Mouse (Mus musculus) myocyte (in vitro differentiated cells): Measurements from ENCODE around the gene Pafah1b1.

Experiments
- CEBPB ChIP-seq: IDR thresholded peaks from 2 replicates; pipeline ENCODE4 v1.6.1; 2011; ENCODE audit warnings: mild to moderate bottlenecking, moderate library complexity; ENCODE audit not compliant: poor library complexity, insufficient read depth, severe bottlenecking
- E2F4 ChIP-seq: IDR thresholded peaks from one replicate; pipeline ENCODE4 v1.6.1; 2011; ENCODE audit warnings: mild to moderate bottlenecking, control low read depth, moderate library complexity; ENCODE audit not compliant: insufficient read depth
- MAX ChIP-seq: IDR thresholded peaks from one replicate; pipeline ENCODE4 v1.6.1; 2011; ENCODE audit warnings: low read depth, mild to moderate bottlenecking, control low read depth
- MYOD1 ChIP-seq, 3 experiments: IDR thresholded peaks; one replicate each; pipeline ENCODE4 v1.6.1; 2011; ENCODE audit warnings: control low read depth in 2 of 3, low read depth in 2 of 3, mild to moderate bottlenecking in 2 of 3, moderate library complexity in 1 of 3; ENCODE audit not compliant: insufficient read length in 2 of 3, control insufficient read depth in 1 of 3
- MYOG ChIP-seq, 3 experiments: IDR thresholded peaks; one replicate each; pipeline ENCODE4 v1.6.1; 2011; ENCODE audit warnings: control low read depth in 2 of 3, low read depth in 2 of 3, mild to moderate bottlenecking in 2 of 3; ENCODE audit not compliant: insufficient read length in 2 of 3, control insufficient read depth in 1 of 3, insufficient read depth in 1 of 3
- POLR2A ChIP-seq: IDR thresholded peaks from one replicate; pipeline ENCODE4 v1.6.1; 2011; ENCODE audit warnings: low read depth, mild to moderate bottlenecking, control low read depth, moderate library complexity; ENCODE audit not compliant: insufficient read length
- POLR2AphosphoS2 ChIP-seq: IDR thresholded peaks from one replicate; pipeline ENCODE4 v1.6.1; 2011; ENCODE audit warnings: low read depth, control low read depth; ENCODE audit not compliant: insufficient read length
- REST ChIP-seq: IDR thresholded peaks from one replicate; pipeline ENCODE4 v1.6.1; 2011; ENCODE audit warnings: mild to moderate bottlenecking, control low read depth, moderate library complexity; ENCODE audit not compliant: insufficient read depth, insufficient read length
- SRF ChIP-seq: IDR thresholded peaks from one replicate; pipeline ENCODE4 v1.6.1; 2011; ENCODE audit warnings: low read depth; ENCODE audit not compliant: control insufficient read depth, insufficient read length
- TCF12 ChIP-seq: IDR thresholded peaks from one replicate; pipeline ENCODE4 v1.6.1; 2011; ENCODE audit warnings: mild to moderate bottlenecking, control low read depth; ENCODE audit not compliant: poor library complexity, insufficient read depth, severe bottlenecking
- USF1 ChIP-seq: IDR thresholded peaks from one replicate; pipeline ENCODE4 v1.6.1; 2011; ENCODE audit warnings: low read depth, mild to moderate bottlenecking, control low read depth, moderate library complexity

GRCm38 (mm10) chr11:74770037-74770436, 45.6 kb upstream of the Pafah1b1 start:
- no peak for TF ChIP-seq POLR2A
- no peak for TF ChIP-seq SRF
- TF ChIP-seq MYOD1 (IDR thresholded peaks at IDR 0.05; ENCODE audit: control insufficient read depth in 1 of 3, insufficient read length in 2 of 3, low read depth in 2 of 3): no peak
- TF ChIP-seq MAX: no peak
- TF ChIP-seq POLR2AphosphoS2: no peak
- TF ChIP-seq USF1: no peak
- no peak for TF ChIP-seq TCF12
- TF ChIP-seq MYOG (IDR thresholded peaks at IDR 0.05; ENCODE audit: control insufficient read depth in 1 of 3, insufficient read depth in 1 of 3, insufficient read length in 2 of 3, low read depth in 2 of 3): no peak
- TF ChIP-seq REST: no peak
- TF ChIP-seq E2F4: no peak
- no peak for TF ChIP-seq CEBPB
